Mouse (Mus musculus): ENCODE results near the gene N4bp1. TPM values are rescaled to one million over a fixed set of nuclear protein-coding genes. Genes with fewer than 3 reads are reported as not detected.

Gene N4bp1
- total and polyA plus RNA-seq, 3 experiments = 12.2 to 15.6 (median 12.8) TPM

- in situ Hi-C loops (cut with MboI; ENCODE audit: low pct_ligation_motif_present, low pct_unique_long_range_greater_than_20kb, low sequenced_read_pairs) = no loop called here
- Histone ChIP-seq H3K27me3 (replicated peaks) (no peaks in the 10 kb centered on the region), H3K36me3 (replicated peaks in 1 of 2; ENCODE audit: control insufficient read depth in 1 of 2, insufficient read depth in 1 of 2, low read length in 1 of 2) (peaks cover 2 to 48% of the 10 kb centered on the region in 2 experiments), H3K27ac (ENCODE audit: insufficient read depth, low read depth) (peak overlapping the region; percentile 58), H3K4me3 (replicated peaks in 1 of 3; ENCODE audit: low read depth in 2 of 3, low read length in 2 of 3, poor library complexity in 1 of 3) (no peak overlapping the region), H3K4me1 (ENCODE audit: control insufficient read depth in 1 of 2, insufficient read depth in 2 of 2) (peaks cover 28 to 82% of the 10 kb centered on the region in 2 experiments), H3K4me2 (ENCODE audit: insufficient read depth, low read depth, poor library complexity, severe bottlenecking) (peak overlapping the region; percentile 12; the same call in 1 of the 2 replicates), H3K9me3 (replicated peaks; ENCODE audit: low read length) (peaks cover 3% of the 10 kb centered on the region), H3K9ac (ENCODE audit: insufficient read depth, low read depth) (no peak overlapping the region), H3K79me2 (replicated peaks; ENCODE audit: control insufficient read depth, extremely low read depth, insufficient read depth, poor library complexity, severe bottlenecking) (peaks cover 56% of the 10 kb centered on the region)
- DNase-seq (ENCODE audit: extremely low read depth) = no peak
- dilution Hi-C loops (cut with MboI; ENCODE audit: extremely low pct_ligation_motif_present, extremely low pct_unique_long_range_greater_than_20kb, low sequenced_read_pairs) = no loop called here
- TF ChIP-seq MYC (IDR thresholded peaks at IDR 0.05; ENCODE audit: low read depth, low read length) = no peak
- no peak for TF ChIP-seq NELFE (IDR thresholded peaks at IDR 0.05; ENCODE audit: low read depth, low read length)
- no peak for TF ChIP-seq IRF4 (IDR thresholded peaks at IDR 0.05; ENCODE audit: low read depth, low read length)
- TF ChIP-seq ZKSCAN1 (IDR thresholded peaks at IDR 0.05; ENCODE audit: borderline replicate concordance, low read depth, low read length) = no peak
- TF ChIP-seq JUN (IDR thresholded peaks at IDR 0.05; ENCODE audit: insufficient read depth, low read depth, low read length) = no peak
- TF ChIP-seq USF2 (conservative IDR thresholded peaks at IDR 0.05; ENCODE audit: low read depth, low read length) = no peak
- no peak for TF ChIP-seq CHD2 (IDR thresholded peaks at IDR 0.05; ENCODE audit: low read length)
- no peak for TF ChIP-seq MAX (IDR thresholded peaks at IDR 0.05; ENCODE audit: low read length)
- no peak for TF ChIP-seq SMC3 (IDR thresholded peaks at IDR 0.05; ENCODE audit: low read depth, low read length)
- TF ChIP-seq ZNF384 (IDR thresholded peaks at IDR 0.05; ENCODE audit: low read depth, low read length) = no peak
- no peak for TF ChIP-seq UBTF (IDR thresholded peaks at IDR 0.05; ENCODE audit: low read depth, low read length)
These were observed 11.9 kb downstream of the N4bp1 start for GRCm38 (mm10) chr8:86873151-86873550.

- in situ Hi-C loops (cut with MboI; ENCODE audit: low pct_ligation_motif_present, low pct_unique_long_range_greater_than_20kb, low sequenced_read_pairs) (no loop called here), dilution Hi-C loops (cut with MboI; ENCODE audit: extremely low pct_ligation_motif_present, extremely low pct_unique_long_range_greater_than_20kb, low sequenced_read_pairs) (no loop called here)
- H3K4me1 ChIP-seq (ENCODE audit: control insufficient read depth in 1 of 2, insufficient read depth in 2 of 2) = peaks cover 28 to 87% of the 10 kb centered on the region in 2 experiments
- H3K36me3 ChIP-seq (replicated peaks in 1 of 2; ENCODE audit: control insufficient read depth in 1 of 2, insufficient read depth in 1 of 2, low read length in 1 of 2) = peaks cover 2 to 52% of the 10 kb centered on the region in 2 experiments
- TF ChIP-seq RCOR1 (conservative IDR thresholded peaks at IDR 0.05; ENCODE audit: low read depth, low read length) (no peak), CTCF (conservative IDR thresholded peaks at IDR 0.05 in 1 of 2, IDR thresholded peaks at IDR 0.05 in 1 of 2; ENCODE audit: low read depth in 2 of 2, low read length in 2 of 2) (no peak), NRF1 (IDR thresholded peaks at IDR 0.05; ENCODE audit: low read depth, low read length) (no peak), POLR2AphosphoS2 (IDR thresholded peaks at IDR 0.05; ENCODE audit: low read depth, low read length) (no peak), USF2 (conservative IDR thresholded peaks at IDR 0.05; ENCODE audit: low read depth, low read length) (no peak), MAZ (IDR thresholded peaks at IDR 0.05; ENCODE audit: low read depth, low read length) (no peak), ETS1 (conservative IDR thresholded peaks at IDR 0.05; ENCODE audit: low read depth, low read length) (no peak), SIN3A (IDR thresholded peaks at IDR 0.05; ENCODE audit: low read length) (no peak), JUND (conservative IDR thresholded peaks at IDR 0.05; ENCODE audit: low read depth, low read length) (no peak), IRF4 (IDR thresholded peaks at IDR 0.05; ENCODE audit: low read depth, low read length) (no peak), ELF1 (IDR thresholded peaks at IDR 0.05; ENCODE audit: low read depth, low read length) (no peak), ZKSCAN1 (IDR thresholded peaks at IDR 0.05; ENCODE audit: borderline replicate concordance, low read depth, low read length) (no peak), MEF2A (IDR thresholded peaks at IDR 0.05; ENCODE audit: borderline replicate concordance, low read depth, low read length) (no peak), NELFE (IDR thresholded peaks at IDR 0.05; ENCODE audit: low read depth, low read length) (no peak), USF1 (IDR thresholded peaks at IDR 0.05; ENCODE audit: low read depth, low read length) (no peak), UBTF (IDR thresholded peaks at IDR 0.05; ENCODE audit: low read depth, low read length) (no peak)
- H3K9ac ChIP-seq (ENCODE audit: insufficient read depth, low read depth) = no peak overlapping the region
- H3K27me3 ChIP-seq (replicated peaks) = no peaks in the 10 kb centered on the region
- no peak overlapping the region for H3K27ac ChIP-seq (ENCODE audit: insufficient read depth, low read depth)
- no peak overlapping the region for H3K4me3 ChIP-seq (replicated peaks in 1 of 3; ENCODE audit: low read depth in 2 of 3, low read length in 2 of 3, poor library complexity in 1 of 3)
- H3K79me2 ChIP-seq (replicated peaks; ENCODE audit: control insufficient read depth, extremely low read depth, insufficient read depth, poor library complexity, severe bottlenecking) = peaks cover 60% of the 10 kb centered on the region
- peaks cover 3% of the 10 kb centered on the region for H3K9me3 ChIP-seq (replicated peaks; ENCODE audit: low read length)
- H3K4me2 ChIP-seq (ENCODE audit: insufficient read depth, low read depth, poor library complexity, severe bottlenecking) = no peak overlapping the region
- DNase-seq (ENCODE audit: extremely low read depth) = no peak
These were observed 12.8 kb downstream of the N4bp1 start for GRCm38 (mm10) chr8:86872097-86872815.

Data from CH12.LX (cell line).